Mouse (Mus musculus): ENCODE measurements around the gene Lrrfip1. TPM values are rescaled to one million over a fixed set of nuclear protein-coding genes. Genes with fewer than 3 reads are reported as not detected.

Gene Lrrfip1
- polyA plus RNA-seq, 1 experiment from 2014 or later: 60.4 TPM

- WGBS: 92% methylated on average over 15 of the region's 15 CpGs
- no peak for ATAC-seq (replicated peaks; ENCODE audit: low FRiP score, low TSS enrichment, low read depth)
- H3K36me3 ChIP-seq (ENCODE audit: control insufficient read depth, insufficient read depth, low read length): peaks cover 46% of the 10 kb centered on the region
These were observed 104.9 kb downstream of the Lrrfip1 start for GRCm38 (mm10) chr1:91103366-91103983.

GRCm38 (mm10) chr1:91107548-91107947 lies 109.0 kb downstream of the Lrrfip1 start:
- no peaks in the 10 kb centered on the region for H3K9me3 ChIP-seq (ENCODE audit: control insufficient read depth, low read length)
- H3K4me2 ChIP-seq (ENCODE audit: low read length): no peak overlapping the region
- no peak for DNase-seq (ENCODE audit: low spot score)
- no peak for ATAC-seq (replicated peaks; ENCODE audit: low FRiP score, low TSS enrichment, low read depth)
- peaks cover 3% of the 10 kb centered on the region; the same call in 1 of the 2 replicates for H3K4me1 ChIP-seq (replicated peaks; ENCODE audit: control insufficient read depth, insufficient read depth, low read length)
- no peak overlapping the region for H3K27ac ChIP-seq (ENCODE audit: low read depth)
- H3K36me3 ChIP-seq (ENCODE audit: control insufficient read depth, insufficient read depth, low read length): peaks cover 58% of the 10 kb centered on the region
- no peaks in the 10 kb centered on the region for H3K27me3 ChIP-seq (replicated peaks; ENCODE audit: control insufficient read depth, insufficient read depth, low read length)
- 73% methylated on average over 5 of the region's 5 CpGs for WGBS
- H3K9ac ChIP-seq (ENCODE audit: low read length): no peak overlapping the region
- H3K4me3 ChIP-seq (ENCODE audit: low read depth, low read length): no peak overlapping the region

More at GRCm38 (mm10) chr1:91103366-91103983, 104.9 kb downstream of the Lrrfip1 start:
- H3K27me3 ChIP-seq (replicated peaks; ENCODE audit: control insufficient read depth, insufficient read depth, low read length): no peaks in the 10 kb centered on the region
- H3K9me3 ChIP-seq (ENCODE audit: control insufficient read depth, low read length): no peaks in the 10 kb centered on the region
- H3K9ac ChIP-seq (ENCODE audit: low read length): no peak overlapping the region
- H3K4me2 ChIP-seq (ENCODE audit: low read length): no peak overlapping the region
- DNase-seq (ENCODE audit: low spot score): no peak
- H3K4me1 ChIP-seq (replicated peaks; ENCODE audit: control insufficient read depth, insufficient read depth, low read length): no peaks in the 10 kb centered on the region; the same call in 1 of the 2 replicates
- H3K4me3 ChIP-seq (ENCODE audit: low read depth, low read length): no peak overlapping the region
- no peak overlapping the region for H3K27ac ChIP-seq (ENCODE audit: low read depth)

GRCm38 (mm10) chr1:91109302-91109701 lies 110.8 kb downstream of the Lrrfip1 start:
- 27% methylated on average over 4 of the region's 4 CpGs for WGBS
- Histone ChIP-seq H3K27me3 (replicated peaks; ENCODE audit: control insufficient read depth, insufficient read depth, low read length) (no peaks in the 10 kb centered on the region), H3K4me2 (ENCODE audit: low read length) (no peak overlapping the region), H3K27ac (ENCODE audit: low read depth) (no peak overlapping the region), H3K4me3 (ENCODE audit: low read depth, low read length) (no peak overlapping the region), H3K9me3 (ENCODE audit: control insufficient read depth, low read length) (no peaks in the 10 kb centered on the region), H3K4me1 (replicated peaks; ENCODE audit: control insufficient read depth, insufficient read depth, low read length) (peaks cover 3% of the 10 kb centered on the region; the same call in 1 of the 2 replicates), H3K9ac (ENCODE audit: low read length) (no peak overlapping the region), H3K36me3 (ENCODE audit: control insufficient read depth, insufficient read depth, low read length) (peaks cover 56% of the 10 kb centered on the region)
- ATAC-seq (replicated peaks; ENCODE audit: low FRiP score, low TSS enrichment, low read depth) (no peak), DNase-seq (ENCODE audit: low spot score) (no peak)

- peaks cover 45% of the 10 kb centered on the region for H3K36me3 ChIP-seq (ENCODE audit: control insufficient read depth, insufficient read depth, low read length)
- no peak overlapping the region for H3K4me3 ChIP-seq (ENCODE audit: low read depth, low read length)
- H3K4me1 ChIP-seq (replicated peaks; ENCODE audit: control insufficient read depth, insufficient read depth, low read length): peaks cover 3% of the 10 kb centered on the region; the same call in 1 of the 2 replicates
- no peaks in the 10 kb centered on the region for H3K27me3 ChIP-seq (replicated peaks; ENCODE audit: control insufficient read depth, insufficient read depth, low read length)
- 95% methylated on average over 14 of the region's 14 CpGs for WGBS
- no peaks in the 10 kb centered on the region for H3K9me3 ChIP-seq (ENCODE audit: control insufficient read depth, low read length)
- H3K4me2 ChIP-seq (ENCODE audit: low read length): no peak overlapping the region
- H3K9ac ChIP-seq (ENCODE audit: low read length): no peak overlapping the region
- DNase-seq (ENCODE audit: low spot score) (no peak), ATAC-seq (replicated peaks; ENCODE audit: low FRiP score, low TSS enrichment, low read depth) (no peak)
- H3K27ac ChIP-seq (ENCODE audit: low read depth): no peak overlapping the region
These were observed 113.6 kb downstream of the Lrrfip1 start for GRCm38 (mm10) chr1:91112171-91112570.

- DNase-seq (ENCODE audit: low spot score) (no peak), ATAC-seq (replicated peaks; ENCODE audit: low FRiP score, low TSS enrichment, low read depth) (no peak)
- Histone ChIP-seq H3K36me3 (ENCODE audit: control insufficient read depth, insufficient read depth, low read length) (peaks cover 40% of the 10 kb centered on the region), H3K4me3 (ENCODE audit: low read depth, low read length) (no peak overlapping the region), H3K27ac (ENCODE audit: low read depth) (no peak overlapping the region), H3K4me1 (replicated peaks; ENCODE audit: control insufficient read depth, insufficient read depth, low read length) (peaks cover 3% of the 10 kb centered on the region; the same call in 1 of the 2 replicates), H3K9me3 (ENCODE audit: control insufficient read depth, low read length) (no peaks in the 10 kb centered on the region), H3K4me2 (ENCODE audit: low read length) (no peak overlapping the region), H3K9ac (ENCODE audit: low read length) (no peak overlapping the region), H3K27me3 (replicated peaks; ENCODE audit: control insufficient read depth, insufficient read depth, low read length) (no peaks in the 10 kb centered on the region)
- 94% methylated on average over 4 of the region's 4 CpGs for WGBS
These were observed 114.1 kb downstream of the Lrrfip1 start for GRCm38 (mm10) chr1:91112606-91113005.

- 68% methylated on average over 11 of the region's 11 CpGs for WGBS
- Histone ChIP-seq H3K27ac (ENCODE audit: low read depth) (no peak overlapping the region), H3K4me3 (ENCODE audit: low read depth, low read length) (no peak overlapping the region), H3K4me2 (ENCODE audit: low read length) (no peak overlapping the region), H3K4me1 (replicated peaks; ENCODE audit: control insufficient read depth, insufficient read depth, low read length) (no peaks in the 10 kb centered on the region), H3K36me3 (ENCODE audit: control insufficient read depth, insufficient read depth, low read length) (peaks cover 37% of the 10 kb centered on the region), H3K9me3 (ENCODE audit: control insufficient read depth, low read length) (no peaks in the 10 kb centered on the region), H3K27me3 (replicated peaks; ENCODE audit: control insufficient read depth, insufficient read depth, low read length) (no peaks in the 10 kb centered on the region), H3K9ac (ENCODE audit: low read length) (no peak overlapping the region)
- no peak for ATAC-seq (replicated peaks; ENCODE audit: low FRiP score, low TSS enrichment, low read depth)
- no peak for DNase-seq (ENCODE audit: low spot score)
These were observed 123.6 kb downstream of the Lrrfip1 start for GRCm38 (mm10) chr1:91122121-91122520.

GRCm38 (mm10) chr1:91123004-91123403 lies 124.5 kb downstream of the Lrrfip1 start:
- no peak for DNase-seq (ENCODE audit: low spot score)
- ATAC-seq (replicated peaks; ENCODE audit: low FRiP score, low TSS enrichment, low read depth): no peak

GRCm38 (mm10) chr1:91123466-91123865 lies 124.9 kb downstream of the Lrrfip1 start:
- Histone ChIP-seq H3K9ac (ENCODE audit: low read length) (no peak overlapping the region), H3K4me1 (replicated peaks; ENCODE audit: control insufficient read depth, insufficient read depth, low read length) (no peaks in the 10 kb centered on the region), H3K27me3 (replicated peaks; ENCODE audit: control insufficient read depth, insufficient read depth, low read length) (no peaks in the 10 kb centered on the region), H3K36me3 (ENCODE audit: control insufficient read depth, insufficient read depth, low read length) (peaks cover 45% of the 10 kb centered on the region), H3K4me2 (ENCODE audit: low read length) (no peak overlapping the region), H3K4me3 (ENCODE audit: low read depth, low read length) (no peak overlapping the region), H3K27ac (ENCODE audit: low read depth) (no peak overlapping the region), H3K9me3 (ENCODE audit: control insufficient read depth, low read length) (no peaks in the 10 kb centered on the region)
- DNase-seq (ENCODE audit: low spot score) (no peak), ATAC-seq (replicated peaks; ENCODE audit: low FRiP score, low TSS enrichment, low read depth) (no peak)
- WGBS: 93% methylated on average over 3 of the region's 3 CpGs

More at GRCm38 (mm10) chr1:91123004-91123403, 124.5 kb downstream of the Lrrfip1 start:
- Histone ChIP-seq H3K27me3 (replicated peaks; ENCODE audit: control insufficient read depth, insufficient read depth, low read length) (no peaks in the 10 kb centered on the region), H3K9ac (ENCODE audit: low read length) (no peak overlapping the region), H3K27ac (ENCODE audit: low read depth) (no peak overlapping the region), H3K4me2 (ENCODE audit: low read length) (no peak overlapping the region), H3K4me3 (ENCODE audit: low read depth, low read length) (no peak overlapping the region), H3K4me1 (replicated peaks; ENCODE audit: control insufficient read depth, insufficient read depth, low read length) (no peaks in the 10 kb centered on the region), H3K36me3 (ENCODE audit: control insufficient read depth, insufficient read depth, low read length) (peaks cover 40% of the 10 kb centered on the region), H3K9me3 (ENCODE audit: control insufficient read depth, low read length) (no peaks in the 10 kb centered on the region)
- WGBS: 83% methylated on average over 5 of the region's 5 CpGs

- Histone ChIP-seq H3K4me3 (ENCODE audit: low read depth, low read length) (no peak overlapping the region), H3K4me2 (ENCODE audit: low read length) (no peak overlapping the region), H3K27ac (ENCODE audit: low read depth) (no peak overlapping the region), H3K9ac (ENCODE audit: low read length) (no peak overlapping the region), H3K9me3 (ENCODE audit: control insufficient read depth, low read length) (peaks cover 2% of the 10 kb centered on the region; the same call in 1 of the 2 replicates), H3K27me3 (replicated peaks; ENCODE audit: control insufficient read depth, insufficient read depth, low read length) (no peaks in the 10 kb centered on the region), H3K4me1 (replicated peaks; ENCODE audit: control insufficient read depth, insufficient read depth, low read length) (no peaks in the 10 kb centered on the region), H3K36me3 (ENCODE audit: control insufficient read depth, insufficient read depth, low read length) (peaks cover 32% of the 10 kb centered on the region)
- 89% methylated on average over 4 of the region's 4 CpGs for WGBS
- ATAC-seq (replicated peaks; ENCODE audit: low FRiP score, low TSS enrichment, low read depth): no peak
- no peak for DNase-seq (ENCODE audit: low spot score)
These were observed 130.3 kb downstream of the Lrrfip1 start for GRCm38 (mm10) chr1:91128849-91129248.

Data from intestine, embryonic 14.5 days (tissue).